Mouse (Mus musculus): Measurements from ENCODE around the gene Ino80b. TPM values are rescaled to one million over a fixed set of nuclear protein-coding genes. Genes with fewer than 3 reads are reported as not detected.

Gene Ino80b
- polyA plus RNA-seq, 1 experiment = 35.0 TPM

- Histone ChIP-seq H3K4me1 (ENCODE audit: control insufficient read depth, insufficient read depth, low read length) (peaks cover 36% of the 10 kb centered on the region), H3K27ac (ENCODE audit: control insufficient read depth, insufficient read depth, low read depth, low read length) (no peak overlapping the region)
- TF ChIP-seq CTCF (IDR thresholded peaks at IDR 0.05; ENCODE audit: control insufficient read depth, insufficient read depth, insufficient replicate concordance, low read depth, low read length) = no peak
- TF ChIP-seq POLR2A (IDR thresholded peaks at IDR 0.05; ENCODE audit: control insufficient read depth, low read depth, low read length) = no peak
These were observed 14.8 kb upstream of the Ino80b start for GRCm38 (mm10) chr6:83140044-83140443.

GRCm38 (mm10) chr6:83138056-83138455 lies 12.8 kb upstream of the Ino80b start:
- Histone ChIP-seq H3K4me3 (ENCODE audit: control insufficient read depth, low read depth, low read length) (peak overlapping the region; percentile 30), H3K27ac (ENCODE audit: control insufficient read depth, insufficient read depth, low read depth, low read length) (peak overlapping the region; percentile 56; the same call in 1 of the 2 replicates), H3K4me1 (ENCODE audit: control insufficient read depth, insufficient read depth, low read length) (peaks cover 36% of the 10 kb centered on the region), H3K36me3 (ENCODE audit: control insufficient read depth, insufficient read depth, low read length) (no peaks in the 10 kb centered on the region), H3K27me3 (ENCODE audit: control insufficient read depth, insufficient read depth, low read length) (no peaks in the 10 kb centered on the region)
- TF ChIP-seq CTCF (IDR thresholded peaks at IDR 0.05; ENCODE audit: control insufficient read depth, insufficient read depth, insufficient replicate concordance, low read depth, low read length) (no peak), POLR2A (IDR thresholded peaks at IDR 0.05; ENCODE audit: control insufficient read depth, low read depth, low read length) (no peak)

More at GRCm38 (mm10) chr6:83140044-83140443, 14.8 kb upstream of the Ino80b start:
- H3K36me3 ChIP-seq (ENCODE audit: control insufficient read depth, insufficient read depth, low read length) = no peaks in the 10 kb centered on the region
- no peak overlapping the region for H3K4me3 ChIP-seq (ENCODE audit: control insufficient read depth, low read depth, low read length)
- H3K27me3 ChIP-seq (ENCODE audit: control insufficient read depth, insufficient read depth, low read length) = no peaks in the 10 kb centered on the region

GRCm38 (mm10) chr6:83137576-83137950 lies 12.3 kb upstream of the Ino80b start:
- H3K36me3 ChIP-seq (ENCODE audit: control insufficient read depth, insufficient read depth, low read length) = no peaks in the 10 kb centered on the region
- H3K4me3 ChIP-seq (ENCODE audit: control insufficient read depth, low read depth, low read length) = peak overlapping the region; percentile 59
- TF ChIP-seq POLR2A (IDR thresholded peaks at IDR 0.05; ENCODE audit: control insufficient read depth, low read depth, low read length) (no peak), CTCF (IDR thresholded peaks at IDR 0.05; ENCODE audit: control insufficient read depth, insufficient read depth, insufficient replicate concordance, low read depth, low read length) (no peak)
- no peaks in the 10 kb centered on the region for H3K27me3 ChIP-seq (ENCODE audit: control insufficient read depth, insufficient read depth, low read length)
- H3K4me1 ChIP-seq (ENCODE audit: control insufficient read depth, insufficient read depth, low read length) = peaks cover 36% of the 10 kb centered on the region
- peak overlapping the region; percentile 69; the same call in 1 of the 2 replicates for H3K27ac ChIP-seq (ENCODE audit: control insufficient read depth, insufficient read depth, low read depth, low read length)

DNA sequence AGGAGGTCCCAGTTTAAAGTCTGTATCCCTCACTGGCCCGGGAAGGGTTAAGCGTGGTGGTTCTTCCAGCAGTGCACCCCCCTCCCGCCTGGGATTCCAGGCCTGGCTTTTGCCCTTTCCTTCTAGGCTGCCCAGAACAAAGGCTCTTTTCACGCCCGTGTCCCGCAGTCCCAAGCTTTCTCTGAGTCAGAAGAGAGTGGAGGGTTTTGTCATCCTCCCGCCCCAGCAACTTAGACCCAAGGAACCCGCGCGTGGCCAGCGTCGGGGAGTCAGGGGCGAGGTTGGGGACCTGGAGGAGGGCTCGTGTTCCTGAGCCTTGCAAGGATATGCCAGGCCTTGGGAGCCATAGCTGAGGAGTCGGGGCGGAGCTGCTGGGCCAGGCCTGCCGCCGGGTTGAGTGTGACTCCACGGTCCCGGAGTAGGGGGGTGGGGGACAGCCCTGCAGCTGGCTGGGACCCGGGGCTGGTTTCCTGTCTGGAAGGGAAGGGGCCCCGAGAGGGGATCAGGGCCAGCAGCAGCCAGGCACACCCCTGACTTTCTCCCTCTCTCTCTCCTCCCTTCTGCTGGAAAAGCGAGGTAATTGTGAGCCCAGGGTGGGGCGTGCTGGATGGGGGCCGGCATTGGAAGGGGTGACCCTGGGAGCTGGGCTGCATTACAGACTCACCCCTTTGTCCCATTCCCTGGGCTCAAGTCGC lies 11.8 kb upstream of the Ino80b start:
- no peaks in the 10 kb centered on the region for H3K36me3 ChIP-seq (ENCODE audit: control insufficient read depth, insufficient read depth, low read length)
- peak overlapping the region; percentile 59 for H3K4me3 ChIP-seq (ENCODE audit: control insufficient read depth, low read depth, low read length)
- TF ChIP-seq CTCF (IDR thresholded peaks at IDR 0.05; ENCODE audit: control insufficient read depth, insufficient read depth, insufficient replicate concordance, low read depth, low read length) (no peak), POLR2A (IDR thresholded peaks at IDR 0.05; ENCODE audit: control insufficient read depth, low read depth, low read length) (no peak)
- H3K4me1 ChIP-seq (ENCODE audit: control insufficient read depth, insufficient read depth, low read length) = peaks cover 31% of the 10 kb centered on the region
- no peaks in the 10 kb centered on the region for H3K27me3 ChIP-seq (ENCODE audit: control insufficient read depth, insufficient read depth, low read length)
- H3K27ac ChIP-seq (ENCODE audit: control insufficient read depth, insufficient read depth, low read depth, low read length) = peak overlapping the region; percentile 69

DNA sequence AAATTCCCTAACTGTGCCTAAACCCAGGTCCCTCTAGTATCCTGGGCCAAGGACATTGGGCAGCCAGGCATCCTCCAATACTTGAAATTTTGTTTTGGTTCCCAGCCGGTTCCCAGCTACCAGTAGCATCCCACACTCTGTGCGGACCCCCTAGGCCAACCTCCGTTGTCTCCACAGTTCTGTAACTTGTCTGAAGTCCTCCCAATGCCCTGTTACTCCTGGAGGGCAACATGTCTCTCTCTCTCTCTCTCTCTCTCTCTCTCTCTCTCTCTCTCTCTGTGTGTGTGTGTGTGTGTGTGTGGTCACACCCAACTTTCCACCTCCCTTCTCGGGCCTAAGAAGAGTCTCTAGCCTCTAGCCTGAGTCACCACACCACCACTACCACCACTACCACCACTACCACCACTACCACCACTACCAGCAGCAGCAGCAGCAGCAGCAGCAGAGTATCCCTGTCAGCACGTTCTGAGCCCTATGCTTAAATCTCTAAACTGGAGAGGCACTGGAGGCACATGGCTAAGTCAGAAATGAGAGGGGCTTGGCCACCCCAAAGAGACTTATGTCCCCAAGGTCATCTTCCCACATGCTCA lies 11.2 kb upstream of the Ino80b start:
- peak overlapping the region; percentile 59 for H3K4me3 ChIP-seq (ENCODE audit: control insufficient read depth, low read depth, low read length)
- H3K4me1 ChIP-seq (ENCODE audit: control insufficient read depth, insufficient read depth, low read length) = peaks cover 29% of the 10 kb centered on the region
- H3K27ac ChIP-seq (ENCODE audit: control insufficient read depth, insufficient read depth, low read depth, low read length) = peak overlapping the region; percentile 69
- no peaks in the 10 kb centered on the region for H3K27me3 ChIP-seq (ENCODE audit: control insufficient read depth, insufficient read depth, low read length)
- no peak for TF ChIP-seq POLR2A (IDR thresholded peaks at IDR 0.05; ENCODE audit: control insufficient read depth, low read depth, low read length)
- no peak for TF ChIP-seq CTCF (IDR thresholded peaks at IDR 0.05; ENCODE audit: control insufficient read depth, insufficient read depth, insufficient replicate concordance, low read depth, low read length)
- H3K36me3 ChIP-seq (ENCODE audit: control insufficient read depth, insufficient read depth, low read length) = no peaks in the 10 kb centered on the region

- no peak for TF ChIP-seq CTCF (IDR thresholded peaks at IDR 0.05; ENCODE audit: control insufficient read depth, insufficient read depth, insufficient replicate concordance, low read depth, low read length)
- no peak for TF ChIP-seq POLR2A (IDR thresholded peaks at IDR 0.05; ENCODE audit: control insufficient read depth, low read depth, low read length)
- Histone ChIP-seq H3K27ac (ENCODE audit: control insufficient read depth, insufficient read depth, low read depth, low read length) (no peak overlapping the region), H3K4me3 (ENCODE audit: control insufficient read depth, low read depth, low read length) (peak overlapping the region; percentile 2), H3K27me3 (ENCODE audit: control insufficient read depth, insufficient read depth, low read length) (no peaks in the 10 kb centered on the region), H3K4me1 (ENCODE audit: control insufficient read depth, insufficient read depth, low read length) (peaks cover 29% of the 10 kb centered on the region), H3K36me3 (ENCODE audit: control insufficient read depth, insufficient read depth, low read length) (no peaks in the 10 kb centered on the region)
These were observed 10.4 kb upstream of the Ino80b start for GRCm38 (mm10) chr6:83135571-83136161.

DNA sequence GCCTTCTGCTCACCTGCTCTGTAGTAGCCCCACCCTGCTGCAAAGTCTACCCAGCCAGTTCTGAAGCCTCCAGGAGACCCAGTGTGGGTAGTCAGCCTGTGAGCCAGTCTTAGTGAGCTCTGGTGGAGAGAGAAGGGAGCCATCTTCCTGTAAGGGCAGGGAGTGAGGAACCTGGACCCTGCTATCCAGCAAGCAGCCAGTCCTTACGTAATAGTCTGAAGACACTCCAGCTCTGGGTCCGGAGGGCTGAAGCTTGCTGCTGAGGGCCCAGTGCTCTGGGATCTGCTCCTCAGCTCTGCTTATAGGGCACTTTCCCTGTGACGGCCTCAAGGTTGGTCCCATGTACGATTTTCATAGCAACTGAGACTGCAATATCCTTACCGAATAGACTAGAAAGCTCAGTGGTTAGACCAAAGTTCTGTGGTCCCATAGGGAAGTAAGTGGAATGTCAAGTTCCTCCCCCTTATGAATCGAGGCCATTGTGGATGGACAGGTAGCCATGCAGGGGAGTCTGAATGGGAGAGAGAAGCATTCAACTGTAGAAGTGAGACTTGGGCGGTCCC lies 9.8 kb upstream of the Ino80b start, which contains the start of gene Rtkn:
Rtkn (plus strand) TSS at position 513 of the 563 bp plus-strand sequence.
- Histone ChIP-seq H3K27me3 (ENCODE audit: control insufficient read depth, insufficient read depth, low read length) (no peaks in the 10 kb centered on the region), H3K36me3 (ENCODE audit: control insufficient read depth, insufficient read depth, low read length) (no peaks in the 10 kb centered on the region), H3K4me3 (ENCODE audit: control insufficient read depth, low read depth, low read length) (peak within 1 kb of the TSS; percentile 2), H3K27ac (ENCODE audit: control insufficient read depth, insufficient read depth, low read depth, low read length) (peak within 1 kb of the TSS; percentile 69; the same call in 1 of the 2 replicates), H3K4me1 (ENCODE audit: control insufficient read depth, insufficient read depth, low read length) (peaks cover 29% of the 10 kb centered on the region)
- no peak for TF ChIP-seq CTCF (IDR thresholded peaks at IDR 0.05; ENCODE audit: control insufficient read depth, insufficient read depth, insufficient replicate concordance, low read depth, low read length)
- no peak for TF ChIP-seq POLR2A (IDR thresholded peaks at IDR 0.05; ENCODE audit: control insufficient read depth, low read depth, low read length)

All from testis, adult 2 months (tissue).